Mouse (Mus musculus): ENCODE measurements at regions not wholly inside any gene's neighbourhood (a gene's known extent, or its start where the extent isn't known, plus 50 kb on each side); places are given as distances from the start of the nearest gene placed in this dataset.

DNA sequence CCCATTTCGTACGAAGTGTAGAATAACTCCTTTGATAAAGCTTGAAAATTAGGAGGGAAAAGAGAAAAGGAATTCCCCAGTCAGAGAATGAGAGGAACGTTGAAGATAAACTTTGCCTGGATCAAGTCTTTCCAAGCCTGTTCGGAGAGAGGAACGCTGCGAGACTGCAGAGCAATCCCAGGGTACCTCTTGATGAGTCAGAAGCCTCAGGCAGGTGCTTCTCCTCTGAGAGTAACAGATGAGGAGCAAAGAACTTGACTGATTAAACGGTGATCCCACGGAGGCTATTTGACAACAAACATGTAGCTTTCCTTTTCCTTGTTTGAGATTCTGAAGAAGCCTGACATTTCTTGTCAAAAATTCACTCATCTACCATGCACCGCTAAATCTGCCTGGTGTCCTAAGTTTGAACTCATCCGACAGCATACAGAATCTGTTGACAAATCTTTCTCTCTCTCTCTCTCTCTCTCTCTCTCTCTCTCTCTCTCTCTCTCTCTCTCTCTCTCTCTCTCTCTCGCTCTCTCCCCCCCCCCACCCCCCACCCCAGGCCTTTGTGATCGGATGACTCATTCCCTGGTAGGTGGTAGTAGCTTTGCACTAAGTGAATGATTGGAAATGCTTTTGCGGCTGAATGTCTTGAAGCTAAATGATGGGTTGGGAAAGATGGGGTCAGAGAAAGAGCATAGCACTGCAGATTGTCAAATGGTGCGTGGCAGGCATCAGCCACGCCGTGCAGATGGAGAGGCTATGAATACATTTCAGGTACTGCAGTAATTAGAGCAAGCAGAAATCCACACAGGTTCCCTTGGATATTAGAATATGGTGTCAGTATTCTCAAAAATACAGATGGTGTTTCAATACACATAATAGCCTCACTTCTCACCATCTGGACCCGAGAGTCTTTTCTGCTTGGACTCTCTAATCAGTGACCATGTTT lies 496.1 kb upstream of the Atp2b1 start:
- no peak for TF ChIP-seq GATA1 (IDR thresholded peaks at IDR 0.05; ENCODE audit: low read length)

GRCm38 (mm10) chr10:98424450-98424849 lies 489.8 kb upstream of the Atp2b1 start:
- TF ChIP-seq GATA1 (IDR thresholded peaks at IDR 0.05; ENCODE audit: low read length): no peak

DNA sequence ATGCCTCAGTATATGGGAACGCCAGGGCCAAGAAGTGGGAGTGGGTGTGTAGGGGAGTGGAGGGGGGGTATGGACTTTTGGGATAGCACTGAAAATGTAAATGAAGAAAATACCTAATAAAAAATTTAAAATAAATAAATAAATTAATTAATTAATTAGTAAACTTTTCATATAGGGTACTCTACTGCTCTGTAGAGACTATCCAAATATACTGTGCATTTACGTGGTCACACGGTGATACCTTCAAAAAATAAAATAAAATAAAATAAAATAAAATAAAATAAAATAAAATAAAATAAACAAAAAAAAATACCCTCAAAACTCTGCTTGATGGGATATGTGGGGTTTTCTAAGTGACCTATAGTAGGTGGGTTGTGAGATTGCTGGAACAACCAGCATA lies 479.2 kb upstream of the Atp2b1 start:
- TF ChIP-seq GATA1 (IDR thresholded peaks at IDR 0.05; ENCODE audit: low read length): no peak

DNA sequence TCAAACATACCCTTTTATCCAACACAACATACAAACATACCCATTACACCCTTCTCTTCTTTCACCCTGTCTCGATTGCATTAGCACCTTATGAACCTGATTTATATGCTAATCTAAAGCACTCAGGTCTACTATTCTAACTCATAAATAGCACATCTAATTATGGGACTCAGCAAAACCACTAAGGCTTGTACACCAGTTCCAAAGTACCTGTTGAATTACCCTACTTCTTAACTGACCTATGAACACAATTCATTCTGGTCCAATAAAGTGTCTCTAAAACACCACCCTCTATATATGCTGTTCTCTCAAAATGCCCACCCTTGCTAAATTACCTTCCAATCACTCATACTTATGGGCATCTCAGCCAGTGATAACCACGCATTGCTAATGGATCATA lies 452.7 kb upstream of the Atp2b1 start:
- no peak for TF ChIP-seq GATA1 (IDR thresholded peaks at IDR 0.05; ENCODE audit: low read length)

- no peak for TF ChIP-seq GATA1 (IDR thresholded peaks at IDR 0.05; ENCODE audit: low read length)
Measured at GRCm38 (mm10) chr10:98474581-98474980, 439.6 kb upstream of the Atp2b1 start.

- TF ChIP-seq GATA1 (IDR thresholded peaks at IDR 0.05; ENCODE audit: low read length): no peak
Measured at GRCm38 (mm10) chr10:98485751-98486681, 428.2 kb upstream of the Atp2b1 start.

DNA sequence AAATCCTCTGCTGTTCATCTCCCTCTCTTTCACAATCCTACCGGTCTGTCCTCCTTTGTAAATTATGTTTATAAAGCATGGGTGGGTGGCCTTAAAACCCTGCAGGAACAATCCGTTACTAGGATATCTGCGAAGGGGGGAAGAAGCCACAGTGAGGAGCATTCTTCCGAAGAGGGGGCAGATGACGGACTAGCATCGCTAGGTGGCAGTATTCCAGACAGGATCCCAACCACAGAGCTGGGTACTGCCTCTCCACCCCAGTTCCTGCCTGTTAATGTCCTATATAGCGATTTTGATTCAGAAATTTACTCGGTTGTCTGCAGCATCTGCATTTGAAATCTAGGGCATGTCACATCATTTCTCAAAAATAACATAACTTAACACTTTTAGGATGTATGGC lies 419.9 kb upstream of the Atp2b1 start:
- TF ChIP-seq GATA1 (IDR thresholded peaks at IDR 0.05; ENCODE audit: low read length): no peak

DNA sequence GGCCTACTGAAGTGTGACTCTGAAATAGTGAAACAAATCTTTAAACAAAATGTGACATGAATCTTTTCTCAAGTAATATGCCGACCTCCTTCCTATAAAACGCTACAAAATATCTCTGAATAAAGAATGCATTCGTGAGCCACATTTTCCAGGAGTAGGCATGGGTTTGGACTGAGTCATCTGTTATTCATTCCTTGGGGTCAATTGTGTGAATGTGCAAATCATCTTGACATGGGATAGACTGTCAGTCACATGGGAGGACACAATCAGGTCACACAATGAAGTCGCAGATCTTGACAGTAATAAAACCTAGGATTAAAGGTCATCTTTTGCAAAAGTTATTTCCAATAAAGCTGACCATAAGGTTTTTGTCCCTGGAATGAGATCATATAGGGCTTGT lies 418.0 kb upstream of the Atp2b1 start:
- TF ChIP-seq GATA1 (IDR thresholded peaks at IDR 0.05; ENCODE audit: low read length): no peak

- no peak for TF ChIP-seq GATA1 (IDR thresholded peaks at IDR 0.05; ENCODE audit: low read length)
Measured at GRCm38 (mm10) chr10:98500315-98500714, 413.9 kb upstream of the Atp2b1 start.

- TF ChIP-seq GATA1 (IDR thresholded peaks at IDR 0.05; ENCODE audit: low read length): no peak
Measured at GRCm38 (mm10) chr10:98501566-98501965, 412.6 kb upstream of the Atp2b1 start.

DNA sequence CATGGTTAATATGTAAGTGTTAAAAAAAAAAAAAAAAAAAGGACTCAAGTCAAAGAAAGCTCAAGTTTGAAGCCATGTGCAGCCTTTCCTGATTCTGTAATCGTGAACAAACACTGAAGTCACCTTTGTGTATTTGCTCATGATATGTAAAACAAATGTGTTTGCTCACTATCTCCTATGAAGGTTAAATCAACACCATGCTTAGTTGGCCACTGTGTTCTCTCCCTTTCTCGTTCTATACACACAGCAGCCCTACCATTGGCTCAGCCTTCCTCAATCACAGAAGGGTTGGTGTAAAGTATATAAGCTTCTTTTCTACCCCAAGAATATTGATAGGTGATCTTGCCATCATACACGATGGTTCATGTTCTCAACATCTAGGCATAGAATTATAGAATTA lies 409.7 kb upstream of the Atp2b1 start:
- TF ChIP-seq GATA1 (IDR thresholded peaks at IDR 0.05; ENCODE audit: low read length): no peak

GRCm38 (mm10) chr10:98508515-98509143 lies 405.6 kb upstream of the Atp2b1 start:
- no peak for TF ChIP-seq GATA1 (IDR thresholded peaks at IDR 0.05; ENCODE audit: low read length)

DNA sequence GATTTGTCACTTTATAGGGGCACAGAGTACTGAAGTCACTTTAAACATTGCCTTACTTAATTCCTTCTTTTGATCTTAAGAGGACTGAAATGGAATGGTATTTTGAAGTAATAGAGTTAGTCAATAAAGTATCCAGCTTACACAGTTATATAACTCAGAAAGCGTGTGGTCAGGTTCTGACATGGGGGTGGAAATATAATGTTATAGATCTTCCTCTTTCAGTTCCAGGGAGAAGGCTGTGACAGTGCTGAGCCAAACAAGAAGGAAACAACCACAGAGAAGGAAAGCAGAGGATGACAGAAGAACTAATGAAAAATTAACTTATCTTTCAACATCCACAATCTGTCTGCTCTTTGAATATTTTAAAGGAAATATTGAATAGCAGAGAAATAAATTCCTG lies 399.4 kb upstream of the Atp2b1 start:
- TF ChIP-seq GATA1 (IDR thresholded peaks at IDR 0.05; ENCODE audit: low read length): no peak

- TF ChIP-seq GATA1 (IDR thresholded peaks at IDR 0.05; ENCODE audit: low read length): no peak
Measured at GRCm38 (mm10) chr10:98517609-98518008, 396.6 kb upstream of the Atp2b1 start.

DNA sequence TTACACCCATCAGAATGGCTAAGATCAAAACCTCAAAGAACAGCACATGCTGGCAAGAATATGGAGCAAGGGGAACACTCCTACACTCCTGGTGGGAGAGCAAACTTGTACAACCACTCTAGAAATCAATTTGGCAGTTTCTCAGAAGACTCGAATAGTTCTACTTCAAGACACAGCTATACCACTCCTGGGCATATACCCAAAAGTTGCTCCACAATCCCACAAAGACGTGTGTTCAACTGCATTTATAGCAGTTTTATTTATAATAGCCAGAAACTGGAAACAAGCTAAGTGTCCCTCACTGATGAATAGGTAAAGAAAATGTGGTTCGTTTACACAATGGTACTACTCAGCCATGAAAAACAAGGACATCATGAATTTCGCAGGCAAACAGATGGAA lies 384.6 kb upstream of the Atp2b1 start:
- TF ChIP-seq GATA1 (IDR thresholded peaks at IDR 0.05; ENCODE audit: low read length): no peak

DNA sequence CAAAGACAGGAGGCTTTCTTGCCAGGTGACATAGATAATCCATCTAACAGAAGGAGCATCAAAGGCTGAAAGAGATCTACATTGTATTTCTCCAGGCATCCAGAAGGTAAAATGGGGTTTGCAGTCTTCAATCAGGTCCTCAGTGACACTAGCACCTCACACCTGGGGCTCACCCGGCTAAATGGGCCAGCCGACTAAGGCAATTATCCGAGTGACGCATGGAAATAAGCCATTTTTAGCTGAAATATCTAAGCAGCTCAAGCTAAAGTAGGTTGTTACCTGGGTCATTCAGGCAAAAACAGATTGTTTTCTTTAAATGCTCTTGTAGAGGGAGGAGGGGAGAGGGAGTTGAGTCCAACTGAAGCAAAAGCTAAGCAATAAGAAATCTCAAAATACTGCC lies 382.8 kb upstream of the Atp2b1 start:
- TF ChIP-seq GATA1 (IDR thresholded peaks at IDR 0.05; ENCODE audit: low read length): no peak
